Mouse (Mus musculus) liver, adult 2 months (tissue): ENCODE data around the gene Zfp454.

Source experiments
- CTCF ChIP-seq: fragments of 200-500 bp; IDR thresholded peaks from 2 replicates; pipeline ENCODE4 v1.5.1; 2011; ENCODE audit warnings: low read depth, low read length, control low read depth
- POLR2A ChIP-seq: fragments of 200-500 bp; IDR thresholded peaks from 2 replicates; pipeline ENCODE4 v1.6.1; 2011; ENCODE audit warnings: low read length, control low read depth; ENCODE audit not compliant: insufficient read depth; ENCODE audit errors: extremely low read depth

DNA sequence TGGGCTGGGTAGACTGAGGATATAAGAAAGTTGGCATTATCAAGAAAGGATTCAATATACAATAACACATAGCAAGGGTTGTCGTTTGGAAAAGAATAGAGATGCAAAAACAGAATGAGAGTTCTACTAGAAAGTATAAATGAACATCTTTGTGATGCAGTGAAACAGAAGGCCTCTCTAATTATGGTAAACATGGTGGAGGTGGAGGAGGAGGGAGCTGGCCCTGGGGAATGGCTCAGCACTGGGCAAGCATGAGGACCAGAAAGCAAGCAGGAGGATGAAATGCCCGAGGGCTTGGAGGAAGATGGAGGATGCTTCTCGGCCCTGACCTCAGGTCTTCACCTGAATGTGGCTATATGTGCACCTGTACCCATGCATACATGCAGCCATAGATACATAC is 27.0 kb upstream of the Zfp454 start:
- TF ChIP-seq POLR2A (no peak), CTCF (no peak)
